Mouse (Mus musculus) gastrocnemius, postnatal 10 days (tissue): ENCODE data around the gene Cdh4. TPM values are rescaled to one million over a fixed set of nuclear protein-coding genes. Genes with fewer than 3 reads are reported as not detected.
A peak's percentile ranks its signal among the peaks of the same experiment; 100 is the strongest.

Experiments
- DNase-seq: peaks from one replicate; pipeline ENCODE4 v3.0.0; 2021; ENCODE audit warnings: mixed read lengths
- total RNA-seq, 2 experiments: library from RNA; stranded (reverse); gene quantifications; 2 replicates each; pipeline ENCODE4 v1.2.3; 2021

The Cdh4 gene
- total RNA-seq, 2 experiments from 2014 or later: 3.2 to 3.3 TPM

GRCm38 (mm10) chr2:179867669-179868068 is 425.4 kb downstream of the Cdh4 start:
- DNase-seq: no peak

- DNase-seq: no peak
These were observed 427.6 kb downstream of the Cdh4 start for GRCm38 (mm10) chr2:179869871-179870270.

DNA sequence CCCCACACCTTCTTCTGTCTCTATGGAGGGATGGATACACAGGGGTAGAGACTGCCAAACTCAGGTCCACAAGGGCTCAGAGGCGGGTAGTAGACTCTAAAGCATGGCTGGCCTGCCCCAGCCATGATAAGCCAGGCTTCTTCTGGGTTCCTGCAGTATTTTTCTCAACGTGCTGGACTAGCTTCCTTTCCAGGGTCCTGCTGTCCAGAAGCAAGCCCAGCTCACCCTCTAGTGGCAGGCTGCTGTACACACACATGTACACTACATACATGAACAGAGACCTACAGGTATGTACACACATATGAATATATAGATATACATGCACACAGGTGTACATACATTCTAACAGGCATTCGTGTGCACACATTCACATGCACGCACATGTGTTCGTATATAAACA is 430.5 kb downstream of the Cdh4 start:
- DNase-seq: peak; percentile 27

GRCm38 (mm10) chr2:179873315-179873714 is 431.1 kb downstream of the Cdh4 start:
- peak; percentile 23 for DNase-seq

DNA sequence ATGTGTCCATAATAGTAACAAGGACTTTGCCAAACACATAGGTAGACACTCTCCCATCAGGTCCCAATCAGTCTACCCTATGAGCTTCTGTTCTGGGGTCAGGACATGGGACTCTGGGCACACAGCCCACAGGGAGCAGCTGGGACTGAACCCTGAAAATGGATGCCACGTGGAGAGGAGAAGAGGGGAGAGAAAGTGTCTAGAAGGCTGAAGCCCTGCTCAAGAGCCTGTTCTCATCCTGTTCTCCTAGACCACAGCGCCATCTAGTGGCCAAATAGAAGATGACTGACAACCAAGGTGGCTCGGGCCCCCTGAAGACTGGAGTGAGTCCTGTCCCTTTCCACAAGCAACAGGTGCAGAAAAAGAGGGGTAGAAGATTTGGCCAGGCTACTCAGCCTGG is 432.9 kb downstream of the Cdh4 start:
- DNase-seq: peak; percentile 72

GRCm38 (mm10) chr2:179877551-179878215 is 435.5 kb downstream of the Cdh4 start:
- peak; percentile 52 for DNase-seq

DNA sequence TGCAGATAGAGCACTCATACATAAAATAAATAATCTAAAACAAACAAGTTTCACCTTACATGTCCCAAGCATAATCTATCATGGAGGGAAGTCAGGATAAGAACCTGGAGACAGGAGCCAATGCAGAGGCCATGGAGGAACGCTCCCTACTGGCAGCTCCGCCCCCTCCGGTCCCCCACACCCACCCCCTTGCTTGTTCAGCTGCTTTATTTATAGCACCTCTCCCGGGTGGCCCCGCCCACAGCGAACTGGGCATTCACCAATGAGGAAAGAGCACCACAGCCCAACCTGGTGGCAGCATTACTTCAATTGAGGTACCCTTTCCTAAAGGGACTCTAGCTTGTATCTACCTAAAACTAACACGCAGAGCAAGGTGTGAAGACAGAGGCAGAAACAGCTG is 442.3 kb downstream of the Cdh4 start:
- no peak for DNase-seq

DNA sequence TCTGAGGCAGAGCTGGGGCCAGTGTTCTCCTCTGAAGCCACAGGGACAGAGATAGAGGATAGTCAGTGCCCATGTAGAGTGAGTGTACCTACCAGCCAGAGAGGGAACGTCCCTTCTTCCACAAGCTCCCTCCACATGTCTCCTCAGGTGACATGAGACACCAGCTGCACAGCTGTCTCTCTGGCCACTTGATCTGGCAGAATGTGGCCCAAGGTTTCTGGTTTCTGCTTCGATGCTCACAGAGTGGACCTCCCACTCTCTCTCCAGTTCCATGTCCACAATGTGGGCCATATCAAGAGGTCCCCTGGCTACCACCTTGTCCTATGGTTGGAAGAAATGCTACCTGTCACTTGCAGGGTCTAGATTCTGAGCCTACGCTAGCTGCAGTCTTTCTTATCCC is 448.8 kb downstream of the Cdh4 start:
- DNase-seq: no peak

DNA sequence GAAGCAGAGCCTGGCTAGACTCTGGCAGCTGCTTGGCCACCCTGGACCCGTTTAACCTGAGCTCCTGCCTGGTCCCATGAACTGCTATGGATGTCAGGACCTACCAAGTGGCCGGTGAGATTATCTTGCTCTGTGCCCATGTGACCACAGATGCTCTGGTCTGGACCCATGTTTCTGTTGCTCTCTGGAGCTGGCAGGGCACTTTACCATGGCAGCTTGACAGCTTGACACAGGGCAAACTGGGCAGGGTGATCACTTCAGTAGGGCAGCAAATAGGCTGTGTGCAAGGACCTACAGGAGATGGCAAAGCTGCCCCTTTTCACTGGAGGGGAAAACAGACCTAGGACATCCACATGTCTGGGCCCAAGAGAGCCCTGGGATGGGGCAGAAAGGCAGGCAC is 454.7 kb downstream of the Cdh4 start:
- no peak for DNase-seq

GRCm38 (mm10) chr2:179912911-179913310 is 470.7 kb downstream of the Cdh4 start:
- DNase-seq: no peak

GRCm38 (mm10) chr2:179913349-179913748 is 471.1 kb downstream of the Cdh4 start:
- DNase-seq: no peak

- DNase-seq: no peak
These were observed 472.0 kb downstream of the Cdh4 start for GRCm38 (mm10) chr2:179914246-179914645.

DNA sequence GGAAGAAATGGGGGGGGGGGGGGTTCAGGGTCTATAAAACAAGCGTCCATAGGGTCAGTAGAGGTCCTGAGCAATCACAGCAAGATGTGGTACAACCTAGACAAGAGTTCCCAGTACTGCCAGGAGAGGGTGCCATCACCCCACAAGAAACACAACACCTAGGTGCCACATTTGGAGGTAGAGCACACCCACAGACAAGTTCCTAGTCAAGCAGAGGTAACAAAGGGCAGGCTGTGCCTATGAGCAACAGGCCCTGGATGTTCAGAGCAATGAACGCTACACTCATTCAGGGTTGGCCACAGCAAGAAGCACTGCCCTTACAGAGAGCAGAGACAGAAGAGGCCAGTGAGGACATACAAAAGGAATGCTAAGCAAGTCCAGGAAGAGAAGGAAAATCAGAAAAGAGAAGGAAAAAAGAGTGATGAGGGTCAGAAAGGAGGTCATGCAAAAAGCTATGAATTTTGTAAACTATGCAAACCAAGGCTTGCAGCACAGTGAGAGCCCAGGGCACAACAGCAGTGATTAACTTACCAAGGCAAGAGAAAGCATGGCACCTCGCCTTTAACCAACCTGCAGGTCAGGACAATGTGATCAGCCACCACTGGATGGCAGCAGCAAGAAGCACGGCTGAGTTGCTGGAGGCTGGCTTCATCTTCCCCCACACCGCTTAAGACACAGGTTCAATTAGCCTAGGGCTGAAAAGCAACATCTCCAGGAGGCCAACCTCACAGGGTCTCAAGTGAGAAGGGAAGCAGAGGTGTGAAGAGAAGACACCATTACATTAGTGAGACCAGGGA is 474.8 kb downstream of the Cdh4 start:
- DNase-seq: peak; percentile 70

DNA sequence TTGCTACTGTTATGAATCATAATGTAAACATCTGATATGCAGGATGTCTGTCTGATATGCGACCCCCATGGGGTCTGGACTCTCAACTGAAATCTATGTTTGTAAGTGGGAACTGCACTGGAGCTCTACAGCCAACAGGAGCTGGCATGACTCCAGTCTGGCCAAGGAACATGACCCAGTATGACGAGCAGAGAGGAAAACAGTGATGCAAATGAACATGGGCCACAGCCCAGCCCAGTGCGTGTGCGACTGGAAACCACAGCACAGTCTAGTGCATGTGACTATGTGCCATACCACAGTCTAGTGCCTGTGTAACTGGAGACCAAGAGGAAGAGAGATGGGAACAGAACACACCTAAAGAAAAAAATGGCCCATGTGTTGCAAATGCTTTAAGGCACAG is 477.8 kb downstream of the Cdh4 start:
- DNase-seq: no peak

- no peak for DNase-seq
These were observed 478.9 kb downstream of the Cdh4 start for GRCm38 (mm10) chr2:179921021-179921653.

DNA sequence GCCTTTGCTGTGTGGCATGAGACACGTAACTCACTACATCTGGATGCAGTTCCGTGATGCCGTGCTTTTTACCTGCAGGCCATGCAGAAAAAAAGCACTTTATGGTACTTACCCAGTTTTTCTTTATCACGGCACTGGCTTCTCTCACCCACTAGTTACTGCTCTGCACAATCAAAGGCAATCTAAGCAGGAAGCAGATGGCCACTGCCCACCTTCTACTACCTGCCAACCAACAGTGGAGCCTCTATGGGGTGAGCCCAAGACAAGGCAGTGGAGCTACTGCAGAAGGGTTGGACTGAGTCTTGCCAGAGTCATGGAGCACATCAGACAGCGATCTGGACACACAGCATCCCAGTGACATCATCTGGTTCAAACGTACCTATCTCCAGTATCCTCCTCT is 481.8 kb downstream of the Cdh4 start:
- no peak for DNase-seq

GRCm38 (mm10) chr2:179929166-179929565 is 486.9 kb downstream of the Cdh4 start:
- no peak for DNase-seq

- DNase-seq: peak; percentile 42
These were observed 489.5 kb downstream of the Cdh4 start for GRCm38 (mm10) chr2:179931741-179932140.

DNA sequence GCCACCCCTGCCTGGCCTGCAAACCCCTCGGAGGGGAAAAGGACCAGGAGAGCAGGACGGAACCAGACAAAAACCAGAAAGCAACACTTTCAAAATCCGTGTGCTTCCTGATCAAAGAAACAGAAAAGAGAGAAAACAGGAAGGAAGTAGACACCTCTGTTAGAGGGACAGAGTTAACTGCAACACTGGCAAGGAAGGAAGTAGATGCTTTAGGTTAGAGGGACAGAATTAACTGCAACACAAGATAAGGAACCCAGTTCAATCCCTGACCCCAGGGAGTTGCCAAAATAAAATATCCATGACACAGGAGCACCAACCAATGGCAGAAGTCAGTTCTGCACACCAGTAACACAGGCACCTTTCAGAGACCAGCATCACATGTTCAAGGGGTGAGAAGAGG is 491.9 kb downstream of the Cdh4 start:
- DNase-seq: no peak

- DNase-seq: no peak
These were observed 494.9 kb downstream of the Cdh4 start for GRCm38 (mm10) chr2:179937091-179937490.

- no peak for DNase-seq
These were observed 499.5 kb downstream of the Cdh4 start for GRCm38 (mm10) chr2:179941696-179942095.

DNA sequence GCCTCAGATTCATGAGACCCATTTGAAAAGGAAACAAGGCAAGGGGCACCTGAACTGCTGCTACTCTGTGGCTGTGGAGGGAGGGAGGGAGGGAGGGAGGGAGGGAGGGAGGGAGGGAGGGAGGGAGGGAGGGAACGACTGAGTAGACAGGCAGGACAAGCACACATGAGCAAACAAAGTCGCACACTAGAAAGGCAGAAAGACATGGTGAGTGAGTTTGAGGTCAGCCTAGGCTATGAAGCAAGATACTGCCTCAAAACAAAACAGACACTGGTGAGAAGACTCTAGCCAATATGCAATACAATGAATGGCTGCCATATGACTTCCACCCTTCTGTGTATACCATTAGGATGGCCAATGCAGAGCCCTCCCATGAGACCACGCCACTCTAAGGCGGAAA is 502.8 kb downstream of the Cdh4 start:
- no peak for DNase-seq

- DNase-seq: no peak
These were observed 504.3 kb downstream of the Cdh4 start for GRCm38 (mm10) chr2:179946496-179946895.
